Mouse (Mus musculus): ENCODE data around the gene Sf1.

- TF ChIP-seq ZC3H11A (IDR thresholded peaks at IDR 0.05; ENCODE audit: borderline replicate concordance, low read depth, low read length) (no peak), CHD2 (IDR thresholded peaks at IDR 0.05; ENCODE audit: low read depth, low read length) (no peak), MAFK (IDR thresholded peaks at IDR 0.05; ENCODE audit: insufficient read depth, low read depth, low read length) (no peak)
Observed at GRCm38 (mm10) chr19:6376643-6377042, 13.2 kb downstream of the Sf1 start.
